Mouse (Mus musculus) spleen, adult 2 months (tissue): ENCODE results near the gene Tmf1. TPM values are rescaled to one million over a fixed set of nuclear protein-coding genes. Genes with fewer than 3 reads are reported as not detected.
A peak's percentile ranks its signal among the peaks of the same experiment; 100 is the strongest.

Experiments
- DNase-seq, 2 experiments: peaks; one replicate each; pipeline versions ENCODE4 v3.0.0 to v3.0.0-alpha.2; 2012 to 2021; ENCODE audit warnings: low spot score in 2 of 2, low read depth in 1 of 2
- H3K27ac ChIP-seq: fragments of 200-500 bp; 2 replicates; pipeline ENCODE4 v1.5.1; 2012; ENCODE audit warnings: low read length, inconsistent platforms; ENCODE audit not compliant: insufficient read depth
- H3K27me3 ChIP-seq: fragments of 200-500 bp; 2 replicates; pipeline ENCODE4 v1.6.1; 2012; ENCODE audit warnings: mild to moderate bottlenecking, moderate library complexity, low read length, inconsistent platforms; ENCODE audit not compliant: control insufficient read depth, insufficient read depth
- H3K36me3 ChIP-seq: fragments of 200-500 bp; 2 replicates; pipeline ENCODE4 v1.6.1; 2012; ENCODE audit warnings: mild to moderate bottlenecking, low read length, inconsistent platforms; ENCODE audit not compliant: control insufficient read depth, insufficient read depth
- H3K4me1 ChIP-seq: fragments of 200-500 bp; 2 replicates; pipeline ENCODE4 v1.6.1; 2011; ENCODE audit warnings: inconsistent platforms; ENCODE audit not compliant: control insufficient read depth, insufficient read depth, insufficient read length
- H3K4me3 ChIP-seq: fragments of 200-500 bp; 2 replicates; pipeline ENCODE4 v1.5.1; 2011; ENCODE audit warnings: mild to moderate bottlenecking, inconsistent platforms; ENCODE audit not compliant: insufficient read depth, insufficient read length; ENCODE audit errors: extremely low read depth
- CTCF ChIP-seq: fragments of 200-500 bp; IDR thresholded peaks from 2 replicates; pipeline ENCODE4 v1.5.1; 2011; ENCODE audit warnings: mild to moderate bottlenecking, inconsistent platforms; ENCODE audit not compliant: insufficient read depth, insufficient read length, insufficient replicate concordance; ENCODE audit errors: extremely low read depth
- POLR2A ChIP-seq: fragments of 200-500 bp; IDR thresholded peaks from 2 replicates; pipeline ENCODE4 v1.6.1; 2011; ENCODE audit warnings: low read depth, low read length, inconsistent platforms
- WGBS: fragments of 180-500 bp; shearing (Covaris S2); methylation state at CpG from one replicate; pipeline ENCODE4 v1.1.7; 2018; 5-methylcytosine and 5-hydroxymethylcytosine counted together
- polyA plus RNA-seq: library from polyadenylated mRNA; depleted of rRNA; stranded (reverse); fragments of >200 nt; gene quantifications from 2 replicates; pipeline ENCODE4 v1.2.3, GENCODE M21; 2012; rRNA removed

The Tmf1 gene
- polyA plus RNA-seq, 1 experiment = 2.4 TPM

DNA sequence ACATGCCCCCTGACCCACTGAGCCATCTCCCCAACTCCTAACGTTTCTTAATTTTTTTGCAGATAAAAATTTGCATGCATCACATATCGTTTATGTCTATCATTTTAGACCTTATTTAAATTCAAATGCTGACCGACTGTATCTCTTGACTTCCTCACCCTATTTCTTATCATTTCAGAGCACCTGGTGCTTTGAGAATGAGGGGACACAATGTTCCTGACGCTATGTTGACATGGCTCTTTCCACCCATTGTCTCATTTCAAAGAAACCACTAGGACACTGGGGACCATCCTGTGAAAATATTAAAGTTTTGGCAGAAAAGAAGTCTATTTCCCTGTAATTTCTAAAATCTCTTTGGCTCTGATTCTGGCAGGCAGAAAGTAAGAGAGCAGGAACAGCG, 62.0 kb downstream of the Tmf1 start:
- no peaks in the 10 kb centered on the region for H3K27me3 ChIP-seq
- TF ChIP-seq POLR2A (no peak), CTCF (no peak)
- H3K4me3 ChIP-seq = no peak overlapping the region
- H3K4me1 ChIP-seq = no peaks in the 10 kb centered on the region
- H3K36me3 ChIP-seq = peaks cover 10% of the 10 kb centered on the region
- 76% methylated on average over 5 of the region's 5 CpGs for WGBS
- no peak overlapping the region for H3K27ac ChIP-seq
- no peak for DNase-seq

DNA sequence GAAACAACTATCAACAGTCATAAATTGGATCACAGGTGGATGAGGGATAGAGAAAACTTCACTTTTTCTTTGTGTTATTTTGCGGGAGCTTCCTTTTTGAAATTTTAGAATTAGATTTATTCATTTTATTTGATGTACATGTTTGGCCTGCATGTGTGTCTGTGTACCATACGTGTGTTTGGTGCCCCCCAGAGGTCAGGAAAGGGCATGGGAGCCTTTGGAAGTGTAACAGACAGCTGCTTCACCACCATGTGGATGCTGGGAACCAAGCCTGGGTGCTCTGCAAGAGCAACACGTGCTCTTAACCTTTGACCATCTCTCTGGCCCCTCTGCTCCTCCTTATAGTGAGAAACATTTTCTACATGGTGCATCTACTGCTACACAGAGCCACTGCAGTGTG, 64.1 kb downstream of the Tmf1 start:
- DNase-seq = no peak
- WGBS = 71% methylated on average over 3 of the region's 3 CpGs
- no peak overlapping the region for H3K4me3 ChIP-seq
- H3K36me3 ChIP-seq = peaks cover 10% of the 10 kb centered on the region
- no peaks in the 10 kb centered on the region for H3K27me3 ChIP-seq
- H3K27ac ChIP-seq = no peak overlapping the region
- H3K4me1 ChIP-seq = no peaks in the 10 kb centered on the region
- TF ChIP-seq CTCF (no peak), POLR2A (no peak)

DNA sequence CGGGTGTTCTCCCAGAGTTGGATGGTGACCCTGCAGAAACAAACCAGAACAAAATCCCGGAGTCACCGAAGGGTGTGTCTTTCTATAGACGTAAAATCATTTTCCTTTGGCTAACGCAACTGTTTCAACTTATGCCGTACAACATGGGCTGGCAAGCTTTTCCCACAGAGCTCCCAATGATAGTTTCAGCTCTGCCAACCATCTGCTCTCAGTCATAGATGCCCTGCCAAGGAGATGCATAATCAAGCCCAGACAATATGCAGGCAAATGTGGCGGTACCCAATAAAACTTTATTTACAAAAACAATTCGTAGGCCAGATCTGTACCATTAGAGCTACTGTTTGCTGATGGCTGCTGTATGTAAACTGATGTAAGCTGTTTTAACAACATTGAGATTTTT, 66.7 kb downstream of the Tmf1 start:
- Histone ChIP-seq H3K4me3 (no peak overlapping the region), H3K36me3 (peaks cover 7% of the 10 kb centered on the region), H3K27me3 (no peaks in the 10 kb centered on the region), H3K27ac (no peak overlapping the region), H3K4me1 (no peaks in the 10 kb centered on the region)
- 94% methylated on average over 8 of the region's 8 CpGs for WGBS
- TF ChIP-seq POLR2A (no peak), CTCF (no peak)
- DNase-seq = no peak

DNA sequence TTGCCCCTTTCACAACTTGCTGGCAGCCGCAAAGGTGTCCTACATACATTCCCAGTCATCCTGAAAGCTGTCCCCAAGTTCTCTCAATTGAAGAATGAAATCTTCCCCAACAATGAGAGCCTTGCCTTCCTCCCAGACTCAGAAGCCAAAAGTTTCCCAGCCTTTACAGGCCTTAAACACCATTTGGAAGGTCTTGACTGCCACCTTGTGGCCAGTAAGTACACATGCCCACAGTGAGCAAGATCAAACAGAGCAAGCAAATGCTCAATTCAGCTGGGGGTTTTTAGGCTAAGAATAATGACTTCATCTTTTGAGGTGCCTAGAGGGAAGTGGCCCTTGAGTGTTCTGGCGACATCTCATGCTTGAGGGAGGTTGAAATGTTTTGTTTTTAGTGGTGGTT, 72.1 kb downstream of the Tmf1 start:
- WGBS = 18% methylated on average over 2 of the region's 2 CpGs
- TF ChIP-seq CTCF (peak; percentile 53; the same call in 1 of the 2 replicates), POLR2A (no peak)
- peak in 1 of 2 experiments; percentile 39 for DNase-seq

DNA sequence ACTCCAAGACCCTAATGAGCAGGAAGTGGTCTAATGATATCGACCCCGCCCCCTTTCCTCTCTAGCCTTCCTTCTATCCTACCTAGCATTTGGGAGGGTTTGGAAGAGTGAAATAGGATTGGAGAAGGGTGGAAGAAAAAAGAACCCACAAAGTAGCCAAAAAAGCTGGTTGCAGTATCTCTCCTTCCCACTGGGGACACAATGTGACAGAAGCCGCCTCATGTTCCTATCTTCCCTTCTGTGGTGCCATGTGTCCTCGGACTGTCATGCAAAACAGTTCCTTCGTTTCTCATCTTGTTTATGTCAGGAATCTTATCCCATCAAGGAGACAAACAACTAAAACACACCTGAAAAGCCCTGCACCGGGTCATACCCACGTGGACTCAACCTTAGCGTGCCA, 72.8 kb downstream of the Tmf1 start:
- Histone ChIP-seq H3K4me3 (no peak overlapping the region), H3K27ac (no peak overlapping the region), H3K27me3 (0 out of 2 replicates have a peak, but pooled peaks cover 4% of the 10 kb centered on the region), H3K36me3 (no peaks in the 10 kb centered on the region), H3K4me1 (no peaks in the 10 kb centered on the region)
- TF ChIP-seq CTCF (no peak), POLR2A (no peak)
- no peak for DNase-seq
- 82% methylated on average over 8 of the region's 8 CpGs for WGBS

More for the DNA sequence above, 72.1 kb downstream of the Tmf1 start:
- H3K4me1 ChIP-seq = no peaks in the 10 kb centered on the region
- H3K36me3 ChIP-seq = no peaks in the 10 kb centered on the region
- H3K4me3 ChIP-seq = no peak overlapping the region
- H3K27me3 ChIP-seq = no peaks in the 10 kb centered on the region
- H3K27ac ChIP-seq = no peak overlapping the region

DNA sequence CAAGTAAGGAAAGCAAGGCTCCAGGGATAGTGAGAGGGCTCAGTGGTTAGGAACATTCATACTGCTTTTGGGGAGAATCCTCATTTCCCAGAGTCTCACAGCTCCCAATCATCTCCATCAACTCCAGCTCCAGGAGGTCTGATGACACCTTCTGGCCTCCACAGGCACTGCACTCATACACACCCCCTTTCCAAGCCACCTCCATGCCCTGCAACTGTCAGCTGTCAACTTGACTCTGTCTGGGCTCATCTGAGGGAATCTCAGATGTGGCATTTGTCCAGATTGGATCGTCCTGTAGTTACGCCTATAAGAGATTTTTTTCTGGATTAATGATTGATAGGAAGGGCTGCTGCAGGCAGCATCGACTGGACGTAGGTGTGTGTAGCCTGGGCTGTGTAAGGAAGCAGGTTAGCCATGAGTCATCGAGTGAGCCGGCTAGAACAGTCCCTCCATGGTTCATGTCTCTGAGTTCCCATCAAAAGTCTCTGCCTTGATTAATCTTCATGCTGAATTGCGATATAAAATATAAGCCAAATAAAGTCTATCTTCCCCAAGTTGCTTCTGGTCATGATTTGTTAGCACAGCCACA, 74.6 kb downstream of the Tmf1 start:
- Histone ChIP-seq H3K36me3 (no peaks in the 10 kb centered on the region), H3K27ac (no peak overlapping the region), H3K4me1 (no peaks in the 10 kb centered on the region), H3K27me3 (0 out of 2 replicates have a peak, but pooled peaks cover 4% of the 10 kb centered on the region), H3K4me3 (no peak overlapping the region)
- WGBS = 73% methylated on average over 7 of the region's 7 CpGs
- no peak for DNase-seq
- TF ChIP-seq POLR2A (no peak), CTCF (peak; percentile 6; the same call in 1 of the 2 replicates)

Other genes with a start within 250 kb of the Tmf1 start
- not detected in 2 replicates for gene Fam19a4, start 118.7 kb downstream of the Tmf1 start, polyA plus RNA-seq
- gene Eogt, start 29.9 kb downstream of the Tmf1 start, polyA plus RNA-seq = 3.7 and 6.2 TPM in 2 replicates
- 4.0 and 4.1 TPM in 2 replicates for gene Uba3, start 26.5 kb upstream of the Tmf1 start, polyA plus RNA-seq
- 52.9 and 53.4 TPM in 2 replicates for gene Arl6ip5, start 31.6 kb upstream of the Tmf1 start, polyA plus RNA-seq
- gene Lmod3, start 73.6 kb upstream of the Tmf1 start, polyA plus RNA-seq = not detected in 2 replicates